Mouse (Mus musculus) stomach, embryonic 14.5 days (tissue): ENCODE results near the gene Csf2rb. TPM values are rescaled to one million over a fixed set of nuclear protein-coding genes. Genes with fewer than 3 reads are reported as not detected.

Experiments
- ATAC-seq: fragments of 200-750 bp; cut with Nextera tagmentation; 2 replicates; pipeline ENCODE4 v1.8.0; 2017; ENCODE audit warnings: low read depth, moderate TSS enrichment; ENCODE audit not compliant: insufficient number of reproducible peaks, insufficient read depth, low FRiP score
- H3K27ac ChIP-seq: fragments of 300-500 bp; sonication (generic); 2 replicates; pipeline ENCODE4 v1.5.1; 2014; ENCODE audit warnings: mild to moderate bottlenecking, low read length, moderate library complexity, mixed read lengths
- H3K27me3 ChIP-seq: fragments of 300-500 bp; sonication (generic); 2 replicates; pipeline ENCODE4 v1.6.1; 2014; ENCODE audit warnings: low read length, control low read depth, mixed read lengths; ENCODE audit not compliant: control insufficient read depth, insufficient read depth
- H3K36me3 ChIP-seq: fragments of 300-500 bp; sonication (generic); 2 replicates; pipeline ENCODE4 v1.6.1; 2014; ENCODE audit warnings: mild to moderate bottlenecking, control low read depth, low read length, moderate library complexity, mixed read lengths; ENCODE audit not compliant: control insufficient read depth, insufficient read depth
- H3K4me1 ChIP-seq: fragments of 300-500 bp; sonication (generic); 2 replicates; pipeline ENCODE4 v1.6.1; 2014; ENCODE audit warnings: low read length, control low read depth, mixed read lengths; ENCODE audit not compliant: control insufficient read depth, insufficient read depth
- H3K4me2 ChIP-seq: fragments of 300-500 bp; sonication (generic); replicated peaks from 2 replicates; pipeline ENCODE4 v1.6.1; 2014; ENCODE audit warnings: low read depth, low read length, control low read depth
- H3K4me3 ChIP-seq: fragments of 300-500 bp; sonication (generic); 2 replicates; pipeline ENCODE4 v1.5.1; 2014; ENCODE audit warnings: low read depth, low read length, control low read depth
- H3K9ac ChIP-seq: fragments of 300-500 bp; sonication (generic); replicated peaks from 2 replicates; pipeline ENCODE4 v1.6.1; 2014; ENCODE audit warnings: low read depth, mild to moderate bottlenecking, control low read depth, low read length, moderate library complexity, mixed read lengths
- H3K9me3 ChIP-seq: fragments of 300-500 bp; sonication (generic); 2 replicates; pipeline ENCODE4 v1.6.1; 2016; ENCODE audit warnings: low read depth, low read length, control low read depth; ENCODE audit not compliant: control insufficient read depth
- WGBS: fragments of 180-500 bp; shearing (Covaris S2); extraction: QIAGEN DNeasy Blood & Tissue Kit; methylation state at CpG from one replicate; pipeline ENCODE4 v1.1.7; 2014; 5-methylcytosine and 5-hydroxymethylcytosine counted together
- microRNA-seq: library from miRNA; unstranded; fragments of <30 nt; microRNA quantifications from one replicate; pipeline ENCODE4, GENCODE M21; 2016
- polyA plus RNA-seq: library from polyadenylated mRNA; unstranded; fragments of >200 nt; fragmentation: Nextera tagmentation; extraction: Ambion mirVana; gene quantifications from 2 replicates; pipeline ENCODE4 v1.2.1, GENCODE M21; 2014

The Csf2rb gene
- polyA plus RNA-seq, 1 experiment from 2014 or later, result 1.6 TPM

- no peak for ATAC-seq
- Histone ChIP-seq H3K27me3 (no peaks in the 10 kb centered on the region), H3K4me1 (no peaks in the 10 kb centered on the region), H3K9ac (no peak overlapping the region), H3K27ac (no peak overlapping the region), H3K36me3 (no peaks in the 10 kb centered on the region), H3K9me3 (no peaks in the 10 kb centered on the region), H3K4me3 (no peak overlapping the region), H3K4me2 (no peak overlapping the region)
- 80% methylated on average over 3 of the region's 3 CpGs for WGBS
Observed at GRCm38 (mm10) chr15:78390855-78391254, 65.3 kb downstream of the Csf2rb start.

- WGBS, result 79% methylated on average over 8 of the region's 8 CpGs
- no peak within 1 kb of the TSS for H3K27ac ChIP-seq
- ATAC-seq, result no peak
- H3K4me2 ChIP-seq, result no peak within 1 kb of the TSS
- H3K4me1 ChIP-seq, result no peaks in the 10 kb centered on the region
- H3K36me3 ChIP-seq, result no peaks in the 10 kb centered on the region
- H3K9me3 ChIP-seq, result no peaks in the 10 kb centered on the region
- H3K4me3 ChIP-seq, result no peak within 1 kb of the TSS
- no peak within 1 kb of the TSS for H3K9ac ChIP-seq
- H3K27me3 ChIP-seq, result no peaks in the 10 kb centered on the region
Observed at GRCm38 (mm10) chr15:78395478-78395962, 70.0 kb downstream of the Csf2rb start, which contains the start of gene Tex33. TSS of gene Tex33 (minus strand) at chr15:78395912.

- H3K4me2 ChIP-seq, result no peak overlapping the region
- WGBS, result 69% methylated on average over 6 of the region's 6 CpGs
- ATAC-seq, result no peak
- no peaks in the 10 kb centered on the region for H3K36me3 ChIP-seq
- H3K4me1 ChIP-seq, result peaks cover 26% of the 10 kb centered on the region
- H3K4me3 ChIP-seq, result no peak overlapping the region
- H3K9ac ChIP-seq, result no peak overlapping the region
- no peak overlapping the region for H3K27ac ChIP-seq
- H3K27me3 ChIP-seq, result no peaks in the 10 kb centered on the region
- no peaks in the 10 kb centered on the region for H3K9me3 ChIP-seq
Observed at GRCm38 (mm10) chr15:78401345-78401744, 75.8 kb downstream of the Csf2rb start.

GRCm38 (mm10) chr15:78401921-78402320 is 76.4 kb downstream of the Csf2rb start:
- H3K4me1 ChIP-seq, result peaks cover 27% of the 10 kb centered on the region
- 0 out of 2 replicates have a peak overlapping the region, but pooled peaks have one; percentile 6 for H3K27ac ChIP-seq
- H3K4me3 ChIP-seq, result no peak overlapping the region
- 56% methylated on average over 4 of the region's 4 CpGs for WGBS
- no peak overlapping the region for H3K4me2 ChIP-seq
- H3K9me3 ChIP-seq, result no peaks in the 10 kb centered on the region
- H3K9ac ChIP-seq, result no peak overlapping the region; the same call in 1 of the 2 replicates
- no peaks in the 10 kb centered on the region for H3K27me3 ChIP-seq
- H3K36me3 ChIP-seq, result no peaks in the 10 kb centered on the region
- ATAC-seq, result no peak

- H3K9ac ChIP-seq, result no peak overlapping the region
- ATAC-seq, result no peak
- H3K36me3 ChIP-seq, result no peaks in the 10 kb centered on the region
- H3K9me3 ChIP-seq, result no peaks in the 10 kb centered on the region
- H3K27ac ChIP-seq, result no peak overlapping the region
- H3K4me1 ChIP-seq, result peaks cover 32% of the 10 kb centered on the region
- H3K27me3 ChIP-seq, result no peaks in the 10 kb centered on the region
- H3K4me3 ChIP-seq, result no peak overlapping the region
- no peak overlapping the region for H3K4me2 ChIP-seq
- WGBS, result 77% methylated on average over 7 of the region's 7 CpGs
Observed at GRCm38 (mm10) chr15:78402423-78402822, 76.9 kb downstream of the Csf2rb start.

GRCm38 (mm10) chr15:78403301-78403741 is 77.8 kb downstream of the Csf2rb start:
- no peak for ATAC-seq
- H3K36me3 ChIP-seq, result no peaks in the 10 kb centered on the region
- peak overlapping the region; percentile 11 for H3K4me2 ChIP-seq
- 34% methylated on average over 3 of the region's 3 CpGs for WGBS
- H3K4me3 ChIP-seq, result no peak overlapping the region
- H3K9ac ChIP-seq, result no peak overlapping the region
- no peaks in the 10 kb centered on the region for H3K9me3 ChIP-seq
- H3K27me3 ChIP-seq, result no peaks in the 10 kb centered on the region
- peaks cover 34% of the 10 kb centered on the region for H3K4me1 ChIP-seq
- peak overlapping the region; percentile 48; the same call in 1 of the 2 replicates for H3K27ac ChIP-seq

Small RNA genes within 50 kb of the gene (microRNA-seq; reads per million reads assigned to microRNA genes)
- not detected for gene Mir7676-1
- not detected for gene Mir7676-2

Other genes starting within 250 kb of the Csf2rb start
- 0.06 and 0.15 TPM in 2 replicates for gene Cacng2, start 205.7 kb upstream of the Csf2rb start, polyA plus RNA-seq
- gene Ift27, start 151.6 kb upstream of the Csf2rb start, polyA plus RNA-seq, result 85.6 and 97.3 TPM in 2 replicates
- gene Pvalb, start 119.4 kb upstream of the Csf2rb start, polyA plus RNA-seq, result not detected in 2 replicates
- 3.2 and 5.0 TPM in 2 replicates for gene Ncf4, start 81.0 kb upstream of the Csf2rb start, polyA plus RNA-seq
- gene Csf2rb2, start 20.0 kb upstream of the Csf2rb start, polyA plus RNA-seq, result 0.19 and 0.42 TPM in 2 replicates
- not detected in 2 replicates for gene Tex33, start 70.2 kb downstream of the Csf2rb start, polyA plus RNA-seq
- 38.6 and 44.6 TPM in 2 replicates for gene Tst, start 80.2 kb downstream of the Csf2rb start, polyA plus RNA-seq
- gene Mpst, start 80.7 kb downstream of the Csf2rb start, polyA plus RNA-seq, result 3.2 and 4.4 TPM in 2 replicates
- 38.9 and 39.4 TPM in 2 replicates for gene Kctd17, start 102.8 kb downstream of the Csf2rb start, polyA plus RNA-seq
- gene Tmprss6, start 142.9 kb downstream of the Csf2rb start, polyA plus RNA-seq, result 0.50 and 0.52 TPM in 2 replicates
- gene Il2rb, start 169.5 kb downstream of the Csf2rb start, polyA plus RNA-seq, result 0.34 and 0.41 TPM in 2 replicates
- gene C1qtnf6, start 205.7 kb downstream of the Csf2rb start, polyA plus RNA-seq, result 38.8 and 42.0 TPM in 2 replicates
- 0.12 TPM in 1 of 2 replicates, not detected in the other for gene Sstr3, start 218.9 kb downstream of the Csf2rb start, polyA plus RNA-seq
- 9.4 and 15.9 TPM in 2 replicates for gene Rac2, start 247.0 kb downstream of the Csf2rb start, polyA plus RNA-seq